Mouse (Mus musculus) liver, adult 2 months (tissue): ENCODE results near the gene Rbm34. TPM values are rescaled to one million over a fixed set of nuclear protein-coding genes. Genes with fewer than 3 reads are reported as not detected.

Experiments
- DNase-seq: peaks from one replicate; pipeline ENCODE4 v3.0.0-alpha.2; 2011; ENCODE audit warnings: low read depth, low spot score; ENCODE audit errors: extremely low read depth
- H3K27ac ChIP-seq: fragments of 200-500 bp; replicated peaks from 2 replicates; pipeline ENCODE4 v1.5.1; 2012; ENCODE audit warnings: low read depth, mild to moderate bottlenecking, control low read depth, inconsistent platforms, low read length; ENCODE audit not compliant: insufficient read depth
- H3K27me3 ChIP-seq: fragments of 200-500 bp; 2 replicates; pipeline ENCODE4 v1.6.1; 2012; ENCODE audit warnings: mild to moderate bottlenecking, moderate library complexity, low read length, inconsistent platforms; ENCODE audit not compliant: control insufficient read depth, insufficient read depth
- H3K36me3 ChIP-seq: fragments of 200-500 bp; 2 replicates; pipeline ENCODE4 v1.6.1; 2012; ENCODE audit warnings: low read length, inconsistent platforms; ENCODE audit not compliant: control insufficient read depth, insufficient read depth
- H3K4me1 ChIP-seq: fragments of 200-500 bp; 2 replicates; pipeline ENCODE4 v1.6.1; 2011; ENCODE audit warnings: low read length; ENCODE audit not compliant: control insufficient read depth, insufficient read depth
- H3K4me3 ChIP-seq: fragments of 200-500 bp; 2 replicates; pipeline ENCODE4 v1.5.1; 2011; ENCODE audit warnings: low read depth, mild to moderate bottlenecking, control low read depth, low read length, moderate library complexity; ENCODE audit not compliant: insufficient read depth
- H3K79me2 ChIP-seq: fragments of 200-500 bp; 2 replicates; pipeline ENCODE4 v1.6.1; 2012; ENCODE audit warnings: inconsistent platforms, mild to moderate bottlenecking, low read length, moderate library complexity; ENCODE audit not compliant: control insufficient read depth, insufficient read depth
- H3K9ac ChIP-seq: fragments of 200-500 bp; 2 replicates; pipeline ENCODE4 v1.6.1; 2012; ENCODE audit warnings: low read depth, mild to moderate bottlenecking, control low read depth, inconsistent platforms, low read length
- CTCF ChIP-seq: fragments of 200-500 bp; IDR thresholded peaks from 2 replicates; pipeline ENCODE4 v1.5.1; 2011; ENCODE audit warnings: low read depth, low read length, control low read depth
- POLR2A ChIP-seq: fragments of 200-500 bp; IDR thresholded peaks from 2 replicates; pipeline ENCODE4 v1.6.1; 2011; ENCODE audit warnings: low read length, control low read depth; ENCODE audit not compliant: insufficient read depth; ENCODE audit errors: extremely low read depth
- whole genome bisulfite sequencing: fragments of 180-500 bp; shearing (Covaris S2); methylation state at CpG from one replicate; pipeline ENCODE4 v1.1.7; 2018; 5-methylcytosine and 5-hydroxymethylcytosine counted together
- polyA plus RNA-seq: library from polyadenylated mRNA; depleted of rRNA; stranded (reverse); fragments of >200 nt; gene quantifications from 2 replicates; pipeline ENCODE4 v1.2.3, GENCODE M21; 2012
- total RNA-seq: library from RNA; depleted of rRNA; stranded (reverse); fragments of >200 nt; gene quantifications from 2 replicates; pipeline ENCODE4 v1.2.3, GENCODE M21; 2014

Rbm34 gene
- total and polyA plus RNA-seq, 2 experiments = 1.5 to 6.4 TPM

DNA sequence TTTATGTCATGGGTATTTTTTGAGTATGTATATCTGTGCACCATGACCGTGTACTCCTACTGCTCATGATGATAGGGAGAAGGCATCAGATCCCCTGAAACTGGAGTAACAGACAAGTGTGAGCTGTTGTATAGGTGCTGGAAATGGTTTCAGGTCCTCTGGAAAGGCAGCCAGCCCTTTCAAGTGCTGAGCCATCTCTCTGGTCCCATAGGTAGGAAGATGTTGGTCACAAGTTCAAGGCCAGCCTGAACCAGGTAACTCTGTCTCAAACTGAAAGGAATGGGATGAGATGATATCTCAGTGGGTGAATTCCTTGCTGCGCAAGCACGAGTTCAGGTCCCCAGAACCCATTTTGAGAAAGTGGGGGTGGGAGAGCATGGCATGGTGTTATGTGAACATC lies 49.4 kb downstream of the Rbm34 start:
- no peaks in the 10 kb centered on the region for H3K36me3 ChIP-seq
- no peak overlapping the region for H3K9ac ChIP-seq
- no peak overlapping the region for H3K4me3 ChIP-seq
- TF ChIP-seq CTCF = no peak
- no peak for TF ChIP-seq POLR2A
- WGBS = 86% methylated on average over 3 of the region's 3 CpGs
- H3K27ac ChIP-seq = no peak overlapping the region
- H3K79me2 ChIP-seq = no peaks in the 10 kb centered on the region
- H3K27me3 ChIP-seq = no peaks in the 10 kb centered on the region
- DNase-seq = no peak
- H3K4me1 ChIP-seq = peaks cover 7% of the 10 kb centered on the region

DNA sequence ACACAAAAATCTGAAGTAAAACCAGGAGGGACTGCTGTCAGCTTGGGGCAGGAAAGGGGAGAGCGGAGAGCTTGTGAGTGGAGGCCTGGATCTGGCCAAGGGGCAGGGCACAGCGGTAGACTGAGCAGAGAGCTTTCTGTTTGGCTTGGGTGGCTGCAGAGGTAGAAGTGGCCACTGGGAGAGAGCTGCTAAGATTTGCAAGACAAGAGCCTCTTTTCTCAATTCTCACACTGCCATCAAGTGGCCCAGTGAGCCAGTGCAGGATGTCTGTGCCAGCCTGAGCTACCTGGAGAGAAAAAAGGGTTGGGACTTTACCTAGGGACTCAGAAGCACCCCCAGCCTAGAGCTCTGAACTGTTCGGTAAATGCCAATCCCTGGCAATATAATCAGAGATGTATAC lies 50.0 kb downstream of the Rbm34 start:
- no peaks in the 10 kb centered on the region for H3K27me3 ChIP-seq
- no peak overlapping the region for H3K4me3 ChIP-seq
- no peaks in the 10 kb centered on the region for H3K79me2 ChIP-seq
- no peaks in the 10 kb centered on the region for H3K36me3 ChIP-seq
- H3K27ac ChIP-seq = peak overlapping the region; percentile 14
- peak; percentile 88 for DNase-seq
- peak; percentile 95 for TF ChIP-seq CTCF
- TF ChIP-seq POLR2A = no peak
- 8% methylated on average over 3 of the region's 3 CpGs for WGBS
- peak overlapping the region; percentile 19; the same call in 1 of the 2 replicates for H3K9ac ChIP-seq
- H3K4me1 ChIP-seq = peaks cover 7% of the 10 kb centered on the region

DNA sequence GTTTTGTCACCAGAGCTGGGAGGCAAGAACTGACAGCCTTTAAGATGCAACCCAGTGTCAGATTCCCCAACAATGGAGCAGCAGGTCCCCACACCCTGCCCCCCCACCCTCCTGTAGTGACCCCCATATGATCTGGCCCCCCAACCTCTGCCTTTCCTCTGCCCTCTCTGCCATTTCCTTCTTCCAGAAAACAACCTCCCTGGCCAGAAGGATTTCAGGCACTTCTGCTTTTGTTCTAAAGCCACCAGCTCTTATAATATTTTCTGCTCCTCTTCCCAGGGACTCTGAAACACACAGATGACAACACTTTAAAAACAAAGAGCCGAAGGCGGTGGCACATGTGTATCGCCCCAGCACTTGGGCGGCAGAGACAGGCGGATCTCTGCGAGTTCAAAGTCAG lies 50.5 kb downstream of the Rbm34 start:
- Histone ChIP-seq H3K27me3 (no peaks in the 10 kb centered on the region), H3K79me2 (no peaks in the 10 kb centered on the region), H3K36me3 (no peaks in the 10 kb centered on the region), H3K9ac (no peak overlapping the region; the same call in 1 of the 2 replicates), H3K4me3 (no peak overlapping the region), H3K27ac (peak overlapping the region; percentile 14), H3K4me1 (peaks cover 7% of the 10 kb centered on the region)
- DNase-seq = no peak
- TF ChIP-seq CTCF = no peak
- TF ChIP-seq POLR2A = no peak
- WGBS = 69% methylated on average over 6 of the region's 6 CpGs

DNA sequence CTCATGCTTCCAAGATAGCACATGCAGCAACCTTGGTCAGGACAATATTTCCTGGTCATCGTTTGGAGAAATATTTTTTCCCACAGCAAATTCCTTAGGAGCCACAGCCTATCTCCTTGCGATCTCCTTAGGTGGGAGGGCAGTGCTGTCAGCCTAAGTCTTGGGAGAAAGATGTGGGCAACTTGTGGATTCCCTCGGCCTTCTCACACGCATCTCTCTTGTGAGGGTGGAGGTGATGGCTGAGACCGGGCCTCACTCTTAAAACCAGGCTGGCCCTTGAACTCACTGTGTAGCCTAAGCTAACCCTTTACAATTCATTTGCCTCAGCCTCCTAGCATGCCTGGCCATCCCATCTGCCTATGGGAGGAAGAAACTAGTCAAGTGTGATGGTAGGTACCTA lies 51.2 kb downstream of the Rbm34 start:
- Histone ChIP-seq H3K27me3 (no peaks in the 10 kb centered on the region), H3K79me2 (no peaks in the 10 kb centered on the region), H3K4me1 (peaks cover 7% of the 10 kb centered on the region), H3K9ac (no peak overlapping the region), H3K27ac (no peak overlapping the region), H3K4me3 (no peak overlapping the region), H3K36me3 (no peaks in the 10 kb centered on the region)
- TF ChIP-seq CTCF (no peak), POLR2A (no peak)
- DNase-seq = no peak
- WGBS = 92% methylated on average over 5 of the region's 5 CpGs

DNA sequence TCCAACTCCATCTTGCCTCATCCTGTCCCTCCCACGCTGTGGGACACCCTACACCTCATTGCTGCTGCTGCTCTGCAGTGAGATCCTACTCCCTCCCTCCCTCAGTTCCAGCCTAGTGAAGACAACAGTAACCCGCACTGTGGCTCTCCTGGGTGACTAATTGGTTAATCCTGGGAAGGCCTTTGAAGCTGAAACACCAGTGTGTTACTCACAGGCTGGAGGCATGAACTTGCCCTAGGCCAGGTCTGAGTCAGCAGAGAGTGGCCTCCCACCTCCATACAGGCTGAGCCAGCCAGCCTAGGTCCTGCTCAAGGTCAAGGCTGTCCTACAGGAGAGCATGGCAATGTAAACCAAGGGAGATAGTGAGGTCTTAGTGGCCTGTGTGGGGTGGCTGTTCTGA lies 51.6 kb downstream of the Rbm34 start:
- Histone ChIP-seq H3K9ac (no peak overlapping the region), H3K4me3 (no peak overlapping the region), H3K36me3 (no peaks in the 10 kb centered on the region), H3K79me2 (no peaks in the 10 kb centered on the region), H3K27me3 (no peaks in the 10 kb centered on the region), H3K4me1 (peaks cover 7% of the 10 kb centered on the region), H3K27ac (no peak overlapping the region)
- TF ChIP-seq CTCF = no peak
- no peak for TF ChIP-seq POLR2A
- WGBS = 93% methylated on average over 2 of the region's 2 CpGs
- DNase-seq = no peak

DNA sequence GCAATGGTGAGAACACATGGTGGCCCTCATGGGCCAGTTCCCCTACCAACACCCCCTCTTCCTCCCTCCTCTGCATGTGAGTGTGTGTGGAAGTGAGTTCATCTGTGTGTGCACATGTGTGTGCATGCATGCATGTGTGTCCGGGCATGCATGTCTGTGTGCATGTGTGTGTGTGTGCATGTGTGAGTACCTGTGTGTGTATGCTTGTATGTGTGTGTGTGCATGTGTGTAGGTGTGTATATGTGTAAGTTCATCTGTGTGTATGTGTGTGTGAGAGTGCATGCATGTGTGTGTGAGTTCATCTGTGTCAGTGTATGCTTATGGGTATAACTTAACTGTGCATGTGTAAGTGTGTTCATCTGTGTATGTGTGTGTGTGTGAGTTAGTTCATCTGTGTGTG lies 52.5 kb downstream of the Rbm34 start:
- TF ChIP-seq POLR2A (no peak), CTCF (no peak)
- no peaks in the 10 kb centered on the region for H3K79me2 ChIP-seq
- peaks cover 7% of the 10 kb centered on the region for H3K4me1 ChIP-seq
- H3K4me3 ChIP-seq = no peak overlapping the region
- DNase-seq = no peak
- H3K9ac ChIP-seq = no peak overlapping the region
- no peak overlapping the region for H3K27ac ChIP-seq
- H3K36me3 ChIP-seq = no peaks in the 10 kb centered on the region
- WGBS = 100% methylated on average over 1 of the region's 1 CpGs
- no peaks in the 10 kb centered on the region for H3K27me3 ChIP-seq
